Mouse (Mus musculus): Measurements from ENCODE around the gene Tfb2m. TPM values are rescaled to one million over a fixed set of nuclear protein-coding genes. Genes with fewer than 3 reads are reported as not detected.

The Tfb2m gene
- total and polyA plus RNA-seq, 3 experiments = 13.1 to 53.1 (median 48.3) TPM

DNA sequence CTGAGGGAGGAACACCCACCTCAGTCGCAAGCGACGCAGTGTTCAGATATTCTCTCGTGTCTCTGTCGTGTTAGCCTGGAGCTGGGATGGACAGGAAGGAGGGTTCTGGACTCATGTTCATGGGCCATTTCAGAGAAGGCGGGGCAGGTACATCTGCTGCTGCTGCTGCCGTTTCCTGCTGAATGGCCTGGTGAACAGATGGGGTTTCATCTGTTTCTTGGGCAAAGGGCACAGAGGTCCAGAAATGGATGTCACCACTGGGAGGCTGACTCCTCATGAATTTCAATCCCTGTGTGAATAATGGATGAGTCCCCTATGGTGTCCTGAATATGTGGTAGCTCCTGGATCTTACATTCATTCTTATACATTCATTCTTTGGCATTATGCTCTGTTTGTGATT is 21.5 kb upstream of the Tfb2m start:
- no peak overlapping the region for H3K9ac ChIP-seq (ENCODE audit: insufficient read depth, low read depth)
- no peaks in the 10 kb centered on the region for H3K27me3 ChIP-seq (replicated peaks)
- H3K79me2 ChIP-seq (replicated peaks; ENCODE audit: control insufficient read depth, extremely low read depth, insufficient read depth, poor library complexity, severe bottlenecking) = no peaks in the 10 kb centered on the region
- dilution Hi-C loops (cut with MboI; ENCODE audit: extremely low pct_ligation_motif_present, extremely low pct_unique_long_range_greater_than_20kb, low sequenced_read_pairs) = no loop called here
- no peak overlapping the region for H3K4me2 ChIP-seq (ENCODE audit: insufficient read depth, low read depth, poor library complexity, severe bottlenecking)
- peaks cover 0 to 5% of the 10 kb centered on the region in 2 experiments; a peak in 1 of 4 replicates for H3K4me1 ChIP-seq (ENCODE audit: control insufficient read depth in 1 of 2, insufficient read depth in 2 of 2)
- no peaks in the 10 kb centered on the region for H3K9me3 ChIP-seq (replicated peaks; ENCODE audit: low read length)
- H3K27ac ChIP-seq (ENCODE audit: insufficient read depth, low read depth) = no peak overlapping the region
- no peak for DNase-seq (ENCODE audit: extremely low read depth)
- TF ChIP-seq NELFE (IDR thresholded peaks at IDR 0.05; ENCODE audit: low read depth, low read length) = no peak
- no peak for TF ChIP-seq CTCF (conservative IDR thresholded peaks at IDR 0.05 in 1 of 2, IDR thresholded peaks at IDR 0.05 in 1 of 2; ENCODE audit: low read depth in 2 of 2, low read length in 2 of 2)
- in situ Hi-C loops (cut with MboI; ENCODE audit: low pct_ligation_motif_present, low pct_unique_long_range_greater_than_20kb, low sequenced_read_pairs) = no loop called here
- H3K4me3 ChIP-seq (replicated peaks in 1 of 3; ENCODE audit: low read depth in 2 of 3, low read length in 2 of 3, poor library complexity in 1 of 3) = no peak overlapping the region
- no peaks in the 10 kb centered on the region for H3K36me3 ChIP-seq (replicated peaks in 1 of 2; ENCODE audit: control insufficient read depth in 1 of 2, insufficient read depth in 1 of 2, low read length in 1 of 2)

DNA sequence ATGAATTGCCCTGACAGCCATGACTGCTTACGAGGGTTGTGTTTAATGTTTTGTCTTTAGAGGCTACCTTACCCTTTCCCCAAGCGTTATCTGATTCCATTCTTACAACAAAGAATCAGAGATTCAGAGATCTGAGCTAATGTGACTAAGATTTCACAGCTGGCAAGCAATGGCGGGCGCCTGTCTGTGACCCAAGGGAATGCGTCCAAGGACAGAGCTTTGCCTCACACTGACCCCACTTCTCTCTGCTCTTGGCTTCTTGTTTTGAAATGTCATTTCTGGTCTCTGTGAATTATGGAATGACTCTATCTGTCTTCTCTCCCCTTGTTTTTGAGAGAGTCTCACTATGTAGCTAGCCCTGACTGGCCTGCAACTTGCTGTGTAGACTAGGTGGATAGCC is 17.9 kb upstream of the Tfb2m start:
- Histone ChIP-seq H3K36me3 (replicated peaks in 1 of 2; ENCODE audit: control insufficient read depth in 1 of 2, insufficient read depth in 1 of 2, low read length in 1 of 2) (peaks cover 0 to 11% of the 10 kb centered on the region in 2 experiments), H3K9ac (ENCODE audit: insufficient read depth, low read depth) (no peak overlapping the region), H3K4me3 (replicated peaks in 1 of 3; ENCODE audit: low read depth in 2 of 3, low read length in 2 of 3, poor library complexity in 1 of 3) (no peak overlapping the region), H3K79me2 (replicated peaks; ENCODE audit: control insufficient read depth, extremely low read depth, insufficient read depth, poor library complexity, severe bottlenecking) (0 out of 2 replicates have a peak, but pooled peaks cover 3% of the 10 kb centered on the region), H3K27me3 (replicated peaks) (no peaks in the 10 kb centered on the region), H3K9me3 (replicated peaks; ENCODE audit: low read length) (no peaks in the 10 kb centered on the region), H3K4me1 (ENCODE audit: control insufficient read depth in 1 of 2, insufficient read depth in 2 of 2) (peaks cover 0 to 5% of the 10 kb centered on the region in 2 experiments; a peak in 1 of 4 replicates), H3K4me2 (ENCODE audit: insufficient read depth, low read depth, poor library complexity, severe bottlenecking) (no peak overlapping the region), H3K27ac (ENCODE audit: insufficient read depth, low read depth) (no peak overlapping the region)
- dilution Hi-C loops (cut with MboI; ENCODE audit: extremely low pct_ligation_motif_present, extremely low pct_unique_long_range_greater_than_20kb, low sequenced_read_pairs) = no loop called here
- no peak for TF ChIP-seq ZKSCAN1 (IDR thresholded peaks at IDR 0.05; ENCODE audit: borderline replicate concordance, low read depth, low read length)
- TF ChIP-seq TBP (conservative IDR thresholded peaks at IDR 0.05; ENCODE audit: low read depth, low read length) = no peak
- no peak for TF ChIP-seq MAZ (IDR thresholded peaks at IDR 0.05; ENCODE audit: low read depth, low read length)
- no peak for TF ChIP-seq CTCF (conservative IDR thresholded peaks at IDR 0.05 in 1 of 2, IDR thresholded peaks at IDR 0.05 in 1 of 2; ENCODE audit: low read depth in 2 of 2, low read length in 2 of 2)
- no peak for TF ChIP-seq NELFE (IDR thresholded peaks at IDR 0.05; ENCODE audit: low read depth, low read length)
- TF ChIP-seq BHLHE40 (IDR thresholded peaks at IDR 0.05; ENCODE audit: low read depth, low read length) = no peak
- in situ Hi-C loops (cut with MboI; ENCODE audit: low pct_ligation_motif_present, low pct_unique_long_range_greater_than_20kb, low sequenced_read_pairs) = no loop called here
- no peak for DNase-seq (ENCODE audit: extremely low read depth)

GRCm38 (mm10) chr1:179563211-179563610 is 17.1 kb upstream of the Tfb2m start:
- dilution Hi-C loops (cut with MboI; ENCODE audit: extremely low pct_ligation_motif_present, extremely low pct_unique_long_range_greater_than_20kb, low sequenced_read_pairs) = no loop called here
- Histone ChIP-seq H3K9ac (ENCODE audit: insufficient read depth, low read depth) (no peak overlapping the region), H3K9me3 (replicated peaks; ENCODE audit: low read length) (no peaks in the 10 kb centered on the region), H3K27ac (ENCODE audit: insufficient read depth, low read depth) (no peak overlapping the region), H3K36me3 (replicated peaks in 1 of 2; ENCODE audit: control insufficient read depth in 1 of 2, insufficient read depth in 1 of 2, low read length in 1 of 2) (peaks cover 0 to 11% of the 10 kb centered on the region in 2 experiments), H3K4me3 (replicated peaks in 1 of 3; ENCODE audit: low read depth in 2 of 3, low read length in 2 of 3, poor library complexity in 1 of 3) (no peak overlapping the region), H3K4me1 (ENCODE audit: control insufficient read depth in 1 of 2, insufficient read depth in 2 of 2) (peaks cover 0 to 5% of the 10 kb centered on the region in 2 experiments; a peak in 1 of 4 replicates), H3K4me2 (ENCODE audit: insufficient read depth, low read depth, poor library complexity, severe bottlenecking) (no peak overlapping the region), H3K79me2 (replicated peaks; ENCODE audit: control insufficient read depth, extremely low read depth, insufficient read depth, poor library complexity, severe bottlenecking) (0 out of 2 replicates have a peak, but pooled peaks cover 3% of the 10 kb centered on the region), H3K27me3 (replicated peaks) (no peaks in the 10 kb centered on the region)
- TF ChIP-seq ELF1 (IDR thresholded peaks at IDR 0.05; ENCODE audit: low read depth, low read length) = no peak
- TF ChIP-seq RAD21 (IDR thresholded peaks at IDR 0.05; ENCODE audit: low read depth, low read length) = no peak
- TF ChIP-seq USF1 (IDR thresholded peaks at IDR 0.05; ENCODE audit: low read depth, low read length) = no peak
- DNase-seq (ENCODE audit: extremely low read depth) = no peak
- in situ Hi-C loops (cut with MboI; ENCODE audit: low pct_ligation_motif_present, low pct_unique_long_range_greater_than_20kb, low sequenced_read_pairs) = no loop called here

All from CH12.LX (cell line).